Mouse (Mus musculus) stomach, postnatal 0 days (tissue): ENCODE measurements around the gene Clrn3.

ENCODE experiments used
- CTCF ChIP-seq: IDR thresholded peaks from 2 replicates; pipeline ENCODE4 v1.5.1; 2016; ENCODE audit warnings: antibody characterized with exemption, low read depth, mild to moderate bottlenecking, moderate library complexity
- EP300 ChIP-seq: optimal IDR thresholded peaks from 2 replicates; pipeline ENCODE3; 2016; ENCODE audit warnings: antibody characterized with exemption

GRCm38 (mm10) chr7:135560280-135560679, 31.8 kb upstream of the Clrn3 start:
- TF ChIP-seq CTCF (no peak), EP300 (no peak)
